Mouse (Mus musculus) left cerebral cortex, adult 2 months (tissue): ENCODE measurements around the gene Tmem106b. TPM values are rescaled to one million over a fixed set of nuclear protein-coding genes. Genes with fewer than 3 reads are reported as not detected.
A peak's percentile ranks its signal among the peaks of the same experiment; 100 is the strongest.

Experiments used
- DNase-seq, 2 experiments: peaks; one replicate each; pipeline ENCODE4 v3.0.0; 2021 to 2022; ENCODE audit warnings: low spot score in 2 of 2, mixed read lengths in 1 of 2; ENCODE audit errors: extremely low spot score in 1 of 2
- H3K27ac ChIP-seq: fragments of 200-600 bp; 2 replicates; pipeline ENCODE4 v1.8.1; 2022
- H3K4me3 ChIP-seq: fragments of 200-600 bp; 2 replicates; pipeline ENCODE4 v1.8.1; 2022
- CTCF ChIP-seq: fragments of 200-600 bp; IDR thresholded peaks from 2 replicates; pipeline ENCODE4 v1.8.1; 2022; ENCODE audit warnings: antibody characterized with exemption, mild to moderate bottlenecking, moderate library complexity
- intact Hi-C: fragments of 180-260 bp; cut with DNase I; formaldehyde crosslinking; loops from one replicate; pipeline ENCODE4 v1.15.1; 2025
- long read RNA-seq, 2 experiments: library from polyadenylated mRNA; stranded (forward); transcript quantifications; one replicate each; pipeline ENCODE4 v2.0.0; 2021; ENCODE audit warnings: borderline mapping rate in 2 of 2
- total RNA-seq, 2 experiments: library from RNA; stranded (reverse); gene quantifications; 2 replicates each; pipeline ENCODE4 v1.2.3; 2021

Gene Tmem106b
- 100 to 1,000 TPM; 143 to 162 TPM for total RNA-seq
- long read RNA-seq, experiment 1, full-length matches to known transcripts, result 77 of 100 reads
- long read RNA-seq, experiment 1, partial matches to known transcripts, result 17 of 100 reads
- long read RNA-seq, experiment 1, other reads (novel, unspliced or antisense), result 6 of 100 reads
- long read RNA-seq, experiment 2, full-length matches to known transcripts, result 58 of 76 reads
- long read RNA-seq, experiment 2, partial matches to known transcripts, result 2 of 76 reads
- long read RNA-seq, experiment 2, other reads (novel, unspliced or antisense), result 16 of 76 reads

DNA sequence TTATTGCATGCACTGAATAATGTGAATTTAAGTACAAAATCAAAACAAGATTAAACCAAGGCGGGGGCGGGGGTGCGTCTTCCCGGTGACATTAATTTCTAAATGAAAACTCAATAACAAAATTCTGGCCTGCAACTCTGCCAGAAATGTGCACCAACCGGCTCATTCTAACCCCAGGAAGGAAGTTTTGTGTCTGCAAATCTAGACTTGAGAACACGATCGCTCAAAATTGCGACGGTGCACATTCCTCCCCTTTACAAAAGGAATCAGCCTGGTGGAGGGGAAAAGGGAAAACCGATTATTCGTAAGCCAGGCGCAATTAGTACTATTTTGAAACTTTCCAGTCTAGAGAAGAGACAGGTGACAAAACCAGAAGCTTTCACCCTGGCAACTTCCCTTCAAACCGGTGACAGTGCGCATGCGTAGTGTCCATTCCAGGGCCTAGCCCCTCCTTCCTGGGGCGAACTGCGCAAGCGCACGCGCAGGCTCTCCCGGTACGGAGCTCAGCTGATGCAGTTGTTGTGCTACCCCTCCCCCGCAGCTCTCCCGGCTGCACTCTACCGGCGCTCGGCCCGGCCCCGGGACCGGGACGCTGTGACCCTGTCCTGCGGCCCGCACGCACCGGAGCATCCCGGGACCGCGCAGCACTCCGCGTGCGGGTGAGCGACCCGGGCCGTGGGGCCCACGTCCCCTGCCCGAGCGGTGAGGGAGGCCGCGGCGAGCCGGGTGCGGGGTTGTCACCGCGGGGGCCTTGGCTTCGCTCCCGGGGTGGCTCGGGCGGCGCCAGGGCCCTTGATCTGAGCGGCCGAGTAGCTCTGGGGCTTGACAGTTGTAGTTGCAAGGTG, at the start of gene Tmem106b:
Gene Tmem106b (plus strand): TSS at position 458 of the 845 bp plus-strand sequence.
- intact Hi-C loops, result loop anchor here (5.0 kb wide), 1 partner anchor 722 kb away; no protein-coding TSS in a partner anchor
- peak; percentile 96 for DNase-seq
- TF ChIP-seq CTCF, result no peak
- H3K27ac ChIP-seq, result peak within 1 kb of the TSS; percentile 97
- H3K4me3 ChIP-seq, result peak within 1 kb of the TSS; percentile 96

DNA sequence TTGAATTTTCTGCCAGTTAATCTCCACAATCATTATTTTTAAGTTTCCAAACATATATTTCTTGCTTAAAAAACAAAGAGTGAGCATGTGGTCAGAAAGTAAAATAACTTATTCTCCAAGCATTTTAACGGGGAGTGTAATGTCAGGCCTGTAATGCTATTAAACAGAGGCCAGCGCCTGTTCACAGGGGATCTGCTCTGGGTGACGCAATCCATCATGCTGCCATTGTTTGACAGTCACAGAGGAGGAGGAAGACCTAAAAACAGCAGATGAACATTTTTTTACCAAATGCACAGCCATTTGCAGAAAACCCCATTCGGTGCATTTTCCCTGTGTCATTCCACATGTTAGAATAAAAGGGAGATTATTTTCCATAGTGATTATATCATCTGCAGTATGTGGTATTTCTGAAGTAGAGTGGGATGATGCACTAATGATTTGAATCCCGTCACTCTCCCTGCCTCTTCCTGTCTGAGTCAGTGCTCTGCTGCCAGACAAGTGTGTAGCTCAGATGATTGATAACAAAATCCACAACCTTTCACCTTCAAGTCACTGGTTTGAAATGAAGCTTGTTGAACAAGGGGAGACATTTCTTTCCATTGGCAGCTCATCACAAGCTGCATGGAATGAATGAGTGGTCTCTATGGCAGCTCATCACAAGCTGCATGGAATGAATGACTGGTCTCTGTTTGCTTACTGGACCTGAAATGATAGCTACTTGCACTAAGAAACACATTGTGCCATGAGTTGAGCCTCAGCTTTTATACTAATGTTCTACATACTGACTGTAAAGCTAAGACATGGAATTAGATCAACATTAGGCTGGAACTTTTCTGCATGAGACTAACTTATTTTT, 48.1 kb upstream of the Tmem106b start:
- TF ChIP-seq CTCF, result no peak
- Histone ChIP-seq H3K27ac (no peak overlapping the region), H3K4me3 (no peak overlapping the region)
- intact Hi-C loops, result no loop called here
- no peak for DNase-seq

DNA sequence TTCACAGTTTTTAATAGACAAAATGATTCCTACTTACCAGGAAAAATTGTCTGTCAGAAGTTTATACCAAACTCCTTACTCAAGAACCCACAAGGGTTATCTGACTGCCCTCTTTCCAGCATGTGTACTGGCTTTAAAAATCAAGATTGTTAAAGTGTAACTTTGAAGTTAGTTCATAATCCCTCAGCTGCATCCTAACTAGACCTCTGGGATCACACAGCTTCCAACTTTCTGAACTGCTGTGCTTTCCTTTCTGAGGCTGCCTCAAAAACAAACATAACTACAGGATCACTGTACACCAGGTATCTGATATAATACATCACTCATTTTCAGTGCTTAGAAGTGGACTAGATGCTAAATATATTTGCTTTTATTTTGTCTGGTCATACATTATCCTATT, 39.0 kb upstream of the Tmem106b start:
- Histone ChIP-seq H3K4me3 (no peak overlapping the region), H3K27ac (no peak overlapping the region)
- DNase-seq, result no peak
- TF ChIP-seq CTCF, result no peak
- intact Hi-C loops, result loop anchor here (5.0 kb wide), 1 partner anchor 678 kb away; no protein-coding TSS in a partner anchor

DNA sequence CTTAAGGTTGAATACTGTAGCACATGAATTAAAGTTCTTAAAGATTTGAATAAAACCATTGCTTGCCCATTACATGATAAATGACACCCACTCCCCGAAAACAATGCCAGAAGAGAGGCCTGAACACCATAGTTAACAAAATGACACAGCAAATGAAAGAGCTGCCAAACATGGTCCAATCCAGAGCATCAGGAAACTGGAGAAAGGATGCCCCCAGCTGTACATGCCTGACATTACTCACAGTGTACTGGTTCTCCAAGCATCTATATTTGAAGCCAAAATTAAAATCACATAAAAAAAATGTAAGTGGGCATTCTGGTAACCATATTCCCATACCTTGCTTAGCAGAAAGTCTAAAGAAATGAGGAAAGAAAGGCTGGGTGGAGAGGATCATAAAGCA, 38.6 kb upstream of the Tmem106b start:
- TF ChIP-seq CTCF, result peak; percentile 47
- intact Hi-C loops, result loop anchor here (5.0 kb wide), 1 partner anchor 679 kb away; no protein-coding TSS in a partner anchor
- Histone ChIP-seq H3K27ac (no peak overlapping the region), H3K4me3 (no peak overlapping the region)
- peak; percentile 9 to 15 for DNase-seq

DNA sequence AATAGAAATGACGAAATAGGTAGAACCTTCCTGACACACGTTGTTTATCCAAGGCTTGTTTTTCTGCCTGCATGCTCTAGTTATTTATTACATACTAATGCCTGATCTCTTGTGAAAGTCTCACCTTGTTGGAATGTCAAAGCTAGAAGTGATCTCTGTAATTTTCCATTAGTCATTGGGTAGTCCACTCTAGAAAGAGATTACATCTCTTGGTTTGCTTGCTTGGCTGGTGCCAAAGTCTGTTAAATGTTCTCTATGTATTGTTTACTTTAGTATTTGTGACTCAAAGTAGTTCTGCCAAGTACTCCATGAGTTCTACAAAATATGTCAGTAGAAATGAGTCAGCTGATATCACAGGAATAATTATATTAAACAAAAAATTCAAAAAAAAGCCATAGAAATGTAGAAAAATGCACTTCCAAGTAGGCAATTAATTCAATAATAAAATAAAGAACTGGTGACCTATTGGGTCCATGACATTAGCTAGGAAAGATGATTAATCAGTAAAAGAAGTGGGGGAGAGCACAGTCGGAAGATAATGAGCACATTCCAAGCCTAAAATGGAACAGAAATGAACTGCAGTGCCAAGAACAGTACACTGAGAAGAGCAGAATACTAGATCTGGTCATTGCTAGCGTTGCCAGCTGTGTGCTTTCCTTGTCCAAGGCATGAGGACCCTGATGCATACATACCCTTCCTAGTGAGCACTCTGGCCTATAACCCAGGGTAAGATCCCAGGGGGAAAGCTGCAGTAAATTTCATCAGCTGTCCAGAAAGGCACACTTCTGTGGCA, 17.0 kb upstream of the Tmem106b start:
- Histone ChIP-seq H3K4me3 (no peak overlapping the region), H3K27ac (no peak overlapping the region)
- intact Hi-C loops, result no loop called here
- TF ChIP-seq CTCF, result no peak
- DNase-seq, result no peak

DNA sequence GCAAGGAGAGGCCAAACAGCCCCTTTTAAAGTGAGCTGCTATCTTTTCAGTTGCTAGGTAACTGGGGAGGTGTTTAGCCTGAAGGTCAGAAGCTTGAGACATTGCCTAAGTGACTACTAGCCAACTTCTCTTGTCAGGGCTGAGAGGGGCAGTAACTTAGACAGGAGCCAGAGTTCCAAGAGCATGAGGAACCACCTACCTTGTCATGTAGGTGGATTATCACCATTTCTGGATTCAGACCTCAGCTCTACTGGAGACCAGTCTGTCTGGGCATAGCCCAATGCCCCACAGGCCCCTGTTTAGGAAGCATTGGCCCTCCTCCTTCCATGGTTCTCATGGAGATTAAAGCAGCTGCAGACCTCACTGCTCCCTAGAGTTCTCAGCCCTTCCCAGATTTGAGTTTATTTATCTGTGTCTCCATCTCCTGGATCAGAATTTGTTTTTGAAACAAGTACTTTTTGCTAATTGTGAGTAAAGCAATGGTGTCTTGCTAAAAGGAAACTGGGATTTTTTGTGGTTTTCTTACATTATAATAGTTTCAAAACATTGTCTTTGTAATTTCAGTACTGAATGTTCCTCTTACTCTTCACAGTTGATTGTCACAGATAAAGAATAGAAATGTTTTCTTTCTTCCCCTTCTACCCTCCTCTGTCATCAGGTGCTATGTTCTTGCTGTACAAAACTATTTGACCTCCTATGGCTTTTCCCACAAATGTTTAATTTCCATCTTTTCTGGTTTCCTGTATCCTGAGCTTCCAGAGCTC, 8.1 kb upstream of the Tmem106b start:
- no peak overlapping the region for H3K4me3 ChIP-seq
- no peak for DNase-seq
- no peak overlapping the region for H3K27ac ChIP-seq
- TF ChIP-seq CTCF, result no peak
- intact Hi-C loops, result no loop called here

DNA sequence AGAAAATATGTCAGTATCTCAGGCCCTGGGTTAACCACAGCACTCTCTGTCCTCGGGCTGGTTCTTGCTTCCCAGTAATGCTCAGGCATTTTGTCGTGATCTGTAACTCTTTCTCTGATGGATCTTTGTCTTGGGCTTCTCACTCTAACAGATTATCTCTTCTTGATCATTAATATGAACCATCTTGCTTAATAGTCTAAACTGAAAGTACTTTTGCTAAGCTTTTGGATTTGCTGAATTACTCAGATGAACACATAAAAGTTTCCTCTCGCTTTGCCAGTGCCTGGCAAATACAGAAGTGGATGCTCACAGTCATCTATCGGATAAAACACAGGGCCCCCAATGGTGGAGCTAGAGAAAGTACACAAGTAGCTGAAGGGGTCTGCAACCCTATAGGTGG, 7.5 kb upstream of the Tmem106b start:
- no peak overlapping the region for H3K27ac ChIP-seq
- intact Hi-C loops, result no loop called here
- no peak for DNase-seq
- no peak overlapping the region for H3K4me3 ChIP-seq
- TF ChIP-seq CTCF, result no peak

DNA sequence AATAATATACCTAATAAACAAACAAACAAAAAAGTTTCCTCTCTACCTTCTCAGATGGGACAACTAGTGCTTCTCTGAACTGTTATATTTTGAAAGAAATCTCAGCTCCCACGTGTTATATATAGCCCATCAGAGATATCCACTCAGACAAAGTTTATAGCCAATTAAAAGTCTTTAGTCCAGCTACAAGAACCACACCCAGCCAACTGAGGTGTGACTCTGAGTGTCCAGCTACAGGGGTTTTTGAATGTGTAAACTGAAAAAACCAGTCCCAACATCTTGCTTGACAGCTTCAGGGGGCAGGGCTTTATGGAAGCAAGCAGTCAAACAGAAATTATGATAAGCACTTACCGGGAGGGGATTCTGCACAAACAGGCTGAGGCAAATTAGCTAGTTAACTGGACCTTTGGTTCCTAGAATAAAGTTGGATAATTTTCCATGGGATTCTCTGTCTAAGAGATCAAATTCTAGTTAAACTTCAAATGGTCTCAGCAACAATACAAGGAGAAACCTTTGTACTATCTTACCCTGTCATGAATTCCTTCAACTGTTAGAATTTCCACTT, 6.8 kb upstream of the Tmem106b start:
- no peak for DNase-seq
- no peak overlapping the region for H3K4me3 ChIP-seq
- TF ChIP-seq CTCF, result no peak
- intact Hi-C loops, result no loop called here
- no peak overlapping the region for H3K27ac ChIP-seq

DNA sequence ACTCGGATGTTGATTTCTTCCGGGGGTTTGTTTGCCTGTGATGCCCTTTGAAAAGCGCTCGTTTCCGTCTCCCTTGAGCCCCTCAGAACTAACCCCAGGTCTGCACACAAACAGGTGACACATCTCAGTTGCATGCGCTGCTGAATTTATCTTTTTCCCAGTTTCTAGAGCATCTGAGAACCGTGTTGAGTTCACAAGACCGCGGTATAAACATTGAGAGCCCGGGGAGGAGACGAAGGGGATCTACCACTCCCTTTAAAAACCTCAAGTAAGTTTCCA, 527 bp downstream of the Tmem106b start:
- DNase-seq, result no peak
- H3K4me3 ChIP-seq, result peak overlapping the region; percentile 96
- intact Hi-C loops, result no loop called here
- TF ChIP-seq CTCF, result no peak
- H3K27ac ChIP-seq, result peak overlapping the region; percentile 97

DNA sequence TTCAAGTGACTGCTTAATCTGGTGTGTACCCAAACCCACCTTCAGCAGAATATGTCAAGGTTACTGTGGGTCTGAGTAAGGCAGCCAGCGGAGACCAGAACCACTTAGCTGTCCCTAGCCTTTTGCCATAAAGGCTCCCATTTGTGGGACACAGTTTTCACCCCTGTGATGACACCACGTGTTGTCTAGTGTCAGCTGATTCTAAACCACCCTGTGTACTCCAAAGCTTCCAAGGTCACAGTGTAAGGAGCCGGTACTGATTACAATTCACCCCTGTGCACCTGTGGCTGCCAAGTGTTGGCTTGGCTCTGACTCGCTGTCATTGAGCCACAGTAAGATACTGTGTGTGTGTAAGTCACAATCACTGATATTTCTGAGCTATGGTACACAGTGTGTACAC, 926 bp downstream of the Tmem106b start:
- DNase-seq, result peak in 1 of 2 experiments; percentile 18
- Histone ChIP-seq H3K27ac (peak overlapping the region; percentile 97), H3K4me3 (peak overlapping the region; percentile 96)
- TF ChIP-seq CTCF, result no peak
- intact Hi-C loops, result no loop called here
